Mouse (Mus musculus) limb, embryonic 11.5 days (tissue): ENCODE measurements around the gene Lonrf2. TPM values are rescaled to one million over a fixed set of nuclear protein-coding genes. Genes with fewer than 3 reads are reported as not detected.

ENCODE experiments used
- ATAC-seq: fragments of 200-750 bp; cut with Nextera tagmentation; 2 replicates; pipeline ENCODE4 v1.8.0; 2017; ENCODE audit warnings: low read depth; ENCODE audit not compliant: insufficient number of reproducible peaks, low FRiP score, low TSS enrichment
- DNase-seq: peaks from one replicate; pipeline ENCODE4 v3.0.0-alpha.2; 2015; ENCODE audit warnings: low spot score
- H3K27ac ChIP-seq: fragments of 300-500 bp; sonication (generic); replicated peaks from 2 replicates; pipeline ENCODE4 v1.5.1; 2014; ENCODE audit warnings: low read depth, mild to moderate bottlenecking, low read length
- H3K27me3 ChIP-seq: fragments of 300-500 bp; sonication (generic); 2 replicates; pipeline ENCODE4 v1.6.1; 2014; ENCODE audit warnings: mild to moderate bottlenecking, low read length, mixed read lengths; ENCODE audit not compliant: control insufficient read depth, insufficient read depth
- H3K36me3 ChIP-seq: fragments of 300-500 bp; sonication (generic); 2 replicates; pipeline ENCODE4 v1.6.1; 2014; ENCODE audit warnings: mild to moderate bottlenecking, low read length, moderate library complexity, mixed read lengths; ENCODE audit not compliant: control insufficient read depth, insufficient read depth
- H3K4me1 ChIP-seq: fragments of 300-500 bp; sonication (generic); 2 replicates; pipeline ENCODE4 v1.6.1; 2014; ENCODE audit warnings: low read length, mixed read lengths; ENCODE audit not compliant: control insufficient read depth, insufficient read depth
- H3K4me2 ChIP-seq: fragments of 300-500 bp; sonication (generic); 2 replicates; pipeline ENCODE4 v1.6.1; 2014; ENCODE audit warnings: low read depth, mild to moderate bottlenecking, moderate library complexity; ENCODE audit not compliant: severe bottlenecking
- H3K4me3 ChIP-seq: fragments of 300-500 bp; sonication (generic); 2 replicates; pipeline ENCODE4 v1.5.1; 2014; ENCODE audit warnings: low read depth, low read length
- H3K9ac ChIP-seq: fragments of 300-500 bp; sonication (generic); 2 replicates; pipeline ENCODE4 v1.6.1; 2014; ENCODE audit warnings: mild to moderate bottlenecking, low read length
- H3K9me3 ChIP-seq: fragments of 300-500 bp; sonication (generic); 2 replicates; pipeline ENCODE4 v1.6.1; 2016; ENCODE audit warnings: low read length; ENCODE audit not compliant: control insufficient read depth
- WGBS: fragments of 180-500 bp; shearing (Covaris S2); extraction: QIAGEN DNeasy Blood & Tissue Kit; methylation state at CpG from one replicate; pipeline ENCODE4 v1.1.7; 2014; 5-methylcytosine and 5-hydroxymethylcytosine counted together
- polyA plus RNA-seq: library from polyadenylated mRNA; unstranded; fragments of >200 nt; fragmentation: Nextera tagmentation; extraction: Ambion mirVana; gene quantifications from 2 replicates; pipeline ENCODE4 v1.2.1, GENCODE M21; 2014

The Lonrf2 gene
- polyA plus RNA-seq, 1 experiment from 2014 or later = 0.95 TPM

GRCm38 (mm10) chr1:38777500-38777899, 59.0 kb downstream of the Lonrf2 start:
- no peak overlapping the region for H3K9ac ChIP-seq
- no peak for DNase-seq
- H3K36me3 ChIP-seq = no peaks in the 10 kb centered on the region
- no peak overlapping the region for H3K27ac ChIP-seq
- H3K4me3 ChIP-seq = no peak overlapping the region
- H3K27me3 ChIP-seq = no peaks in the 10 kb centered on the region
- H3K4me2 ChIP-seq = no peak overlapping the region
- H3K4me1 ChIP-seq = 0 out of 2 replicates have a peak, but pooled peaks cover 2% of the 10 kb centered on the region
- 81% methylated on average over 7 of the region's 7 CpGs for WGBS
- H3K9me3 ChIP-seq = no peaks in the 10 kb centered on the region
- no peak for ATAC-seq

- Histone ChIP-seq H3K4me2 (no peak overlapping the region), H3K4me1 (0 out of 2 replicates have a peak, but pooled peaks cover 2% of the 10 kb centered on the region), H3K27ac (no peak overlapping the region), H3K9me3 (no peaks in the 10 kb centered on the region), H3K4me3 (no peak overlapping the region), H3K9ac (no peak overlapping the region), H3K27me3 (no peaks in the 10 kb centered on the region), H3K36me3 (no peaks in the 10 kb centered on the region)
- 93% methylated on average over 5 of the region's 5 CpGs for WGBS
- ATAC-seq (no peak), DNase-seq (no peak)
Observed at GRCm38 (mm10) chr1:38775713-38776112, 60.8 kb downstream of the Lonrf2 start.

GRCm38 (mm10) chr1:38770676-38771075, 65.8 kb downstream of the Lonrf2 start:
- ATAC-seq (no peak), DNase-seq (peak; percentile 49)
- peak overlapping the region; percentile 60; the same call in 1 of the 2 replicates for H3K27ac ChIP-seq
- no peaks in the 10 kb centered on the region for H3K9me3 ChIP-seq
- H3K4me2 ChIP-seq = no peak overlapping the region
- WGBS = 66% methylated on average over 3 of the region's 3 CpGs
- H3K9ac ChIP-seq = no peak overlapping the region
- H3K27me3 ChIP-seq = no peaks in the 10 kb centered on the region
- no peak overlapping the region for H3K4me3 ChIP-seq
- peaks cover 26% of the 10 kb centered on the region for H3K4me1 ChIP-seq
- no peaks in the 10 kb centered on the region for H3K36me3 ChIP-seq

GRCm38 (mm10) chr1:38769920-38770319, 66.6 kb downstream of the Lonrf2 start:
- Histone ChIP-seq H3K9ac (no peak overlapping the region), H3K4me1 (peaks cover 28% of the 10 kb centered on the region), H3K9me3 (no peaks in the 10 kb centered on the region), H3K27ac (peak overlapping the region; percentile 60; the same call in 1 of the 2 replicates), H3K36me3 (no peaks in the 10 kb centered on the region), H3K27me3 (no peaks in the 10 kb centered on the region), H3K4me2 (no peak overlapping the region), H3K4me3 (no peak overlapping the region)
- 19% methylated on average over 6 of the region's 6 CpGs for WGBS
- DNase-seq (peak; percentile 87), ATAC-seq (no peak)

GRCm38 (mm10) chr1:38767812-38768211, 68.7 kb downstream of the Lonrf2 start:
- Histone ChIP-seq H3K9ac (no peak overlapping the region), H3K27me3 (no peaks in the 10 kb centered on the region), H3K4me2 (peak overlapping the region; percentile 55; the same call in 1 of the 2 replicates), H3K27ac (peak overlapping the region; percentile 82; the same call in 1 of the 2 replicates), H3K4me1 (peaks cover 27% of the 10 kb centered on the region), H3K9me3 (no peaks in the 10 kb centered on the region), H3K4me3 (peak overlapping the region; percentile 29), H3K36me3 (no peaks in the 10 kb centered on the region)
- WGBS = 10% methylated on average over 11 of the region's 11 CpGs
- DNase-seq (peak; percentile 97), ATAC-seq (peak; percentile 57; the same call in 1 of the 2 replicates)

- WGBS = 16% methylated on average over 18 of the region's 18 CpGs
- ATAC-seq = peak; percentile 90
- Histone ChIP-seq H3K4me2 (peak overlapping the region; percentile 55), H3K36me3 (no peaks in the 10 kb centered on the region), H3K27ac (peak overlapping the region; percentile 82), H3K4me3 (peak overlapping the region; percentile 29), H3K27me3 (no peaks in the 10 kb centered on the region), H3K9ac (peak overlapping the region; percentile 34; the same call in 1 of the 2 replicates), H3K4me1 (peaks cover 27% of the 10 kb centered on the region), H3K9me3 (no peaks in the 10 kb centered on the region)
- peak; percentile 94 for DNase-seq
Observed at GRCm38 (mm10) chr1:38766661-38767572, 69.6 kb downstream of the Lonrf2 start.

GRCm38 (mm10) chr1:38766254-38766653, 70.3 kb downstream of the Lonrf2 start:
- WGBS = 50% methylated on average over 4 of the region's 4 CpGs
- Histone ChIP-seq H3K36me3 (no peaks in the 10 kb centered on the region), H3K27me3 (no peaks in the 10 kb centered on the region), H3K4me2 (peak overlapping the region; percentile 8; the same call in 1 of the 2 replicates), H3K4me3 (no peak overlapping the region), H3K27ac (peak overlapping the region; percentile 17; the same call in 1 of the 2 replicates), H3K4me1 (peaks cover 28% of the 10 kb centered on the region), H3K9me3 (no peaks in the 10 kb centered on the region), H3K9ac (no peak overlapping the region)
- ATAC-seq = peak; percentile 14; the same call in 1 of the 2 replicates
- no peak for DNase-seq

GRCm38 (mm10) chr1:38763960-38764613, 72.4 kb downstream of the Lonrf2 start:
- DNase-seq = no peak
- Histone ChIP-seq H3K27me3 (no peaks in the 10 kb centered on the region), H3K4me2 (no peak overlapping the region), H3K9ac (no peak overlapping the region), H3K27ac (0 out of 2 replicates have a peak overlapping the region, but pooled peaks have one; percentile 4), H3K4me1 (peaks cover 37% of the 10 kb centered on the region), H3K36me3 (no peaks in the 10 kb centered on the region), H3K9me3 (no peaks in the 10 kb centered on the region), H3K4me3 (no peak overlapping the region)
- WGBS = 74% methylated on average over 10 of the region's 10 CpGs
- no peak for ATAC-seq
